Mouse (Mus musculus) mouse trophoblast stem cell (cell line): ENCODE measurements at regions not wholly inside any gene's neighbourhood (a gene's known extent, or its start where the extent isn't known, plus 50 kb on each side); places are given as distances from the start of the nearest gene placed in this dataset.

Experiments used
- in situ Hi-C, 2 experiments: fragments of 300-500 bp; cut with MseI, MboI; formaldehyde crosslinking; loops; 2 replicates in 1 of 2; 3 replicates in 1 of 2; pipeline ENCODE4 v1.15.1; 2025

- in situ Hi-C loops, result no loop called here
Measured at GRCm38 (mm10) chr6:99899704-99900103, 173.5 kb upstream of the Prok2 start.

GRCm38 (mm10) chr6:99898077-99898476, 171.9 kb upstream of the Prok2 start:
- in situ Hi-C loops, result no loop called here

- in situ Hi-C loops, result no loop called here
Measured at GRCm38 (mm10) chr6:99895558-99895957, 169.4 kb upstream of the Prok2 start.

- in situ Hi-C loops, result no loop called here
Measured at GRCm38 (mm10) chr6:99893936-99894335, 167.7 kb upstream of the Prok2 start.

GRCm38 (mm10) chr6:99892204-99892603, 166.0 kb upstream of the Prok2 start:
- in situ Hi-C loops, result no loop called here

- in situ Hi-C loops, result no loop called here
Measured at GRCm38 (mm10) chr6:99891790-99892189, 165.6 kb upstream of the Prok2 start.

- in situ Hi-C loops, result no loop called here
Measured at GRCm38 (mm10) chr6:99890805-99891204, 164.6 kb upstream of the Prok2 start.

- in situ Hi-C loops, result no loop called here
Measured at GRCm38 (mm10) chr6:99889055-99889454, 162.9 kb upstream of the Prok2 start.

GRCm38 (mm10) chr6:99887904-99888303, 161.7 kb upstream of the Prok2 start:
- in situ Hi-C loops, result no loop called here

- in situ Hi-C loops, result no loop called here
Measured at GRCm38 (mm10) chr6:99884755-99885154, 158.6 kb upstream of the Prok2 start.

GRCm38 (mm10) chr6:99884054-99884453, 157.9 kb upstream of the Prok2 start:
- in situ Hi-C loops, result no loop called here

- in situ Hi-C loops, result no loop called here
Measured at GRCm38 (mm10) chr6:99881606-99882005, 155.4 kb upstream of the Prok2 start.

- in situ Hi-C loops, result no loop called here
Measured at GRCm38 (mm10) chr6:99874852-99875251, 148.7 kb upstream of the Prok2 start.

GRCm38 (mm10) chr6:99874029-99874428, 147.8 kb upstream of the Prok2 start:
- in situ Hi-C loops, result no loop called here

GRCm38 (mm10) chr6:99866061-99866460, 139.9 kb upstream of the Prok2 start:
- in situ Hi-C loops, result no loop called here

GRCm38 (mm10) chr6:99864949-99865348, 138.8 kb upstream of the Prok2 start:
- in situ Hi-C loops, result no loop called here

GRCm38 (mm10) chr6:99863418-99863817, 137.2 kb upstream of the Prok2 start:
- in situ Hi-C loops, result no loop called here

- in situ Hi-C loops, result no loop called here
Measured at GRCm38 (mm10) chr6:99857411-99857810, 131.2 kb upstream of the Prok2 start.

GRCm38 (mm10) chr6:99853716-99854115, 127.5 kb upstream of the Prok2 start:
- in situ Hi-C loops, result no loop called here

GRCm38 (mm10) chr6:99850706-99851105, 124.5 kb upstream of the Prok2 start:
- in situ Hi-C loops, result no loop called here

- in situ Hi-C loops, result no loop called here
Measured at GRCm38 (mm10) chr6:99845508-99845846, 119.3 kb upstream of the Prok2 start.

- in situ Hi-C loops, result no loop called here
Measured at GRCm38 (mm10) chr6:99844775-99845507, 118.7 kb upstream of the Prok2 start.

- in situ Hi-C loops, result no loop called here
Measured at GRCm38 (mm10) chr6:99843507-99843906, 117.3 kb upstream of the Prok2 start.

GRCm38 (mm10) chr6:99842723-99843122, 116.5 kb upstream of the Prok2 start:
- in situ Hi-C loops, result no loop called here
